Mouse (Mus musculus) heart, adult 2 months (tissue): ENCODE measurements around the gene Zyx.

Experiments
- CTCF ChIP-seq: fragments of 200-600 bp; IDR thresholded peaks from 2 replicates; pipeline ENCODE4 v1.8.1; 2022; ENCODE audit warnings: antibody characterized with exemption, mild to moderate bottlenecking, moderate library complexity
- EP300 ChIP-seq: fragments of 200-500 bp; IDR thresholded peaks from 2 replicates; pipeline ENCODE4 v1.6.1; 2011; ENCODE audit warnings: low read depth, low read length, control low read depth; ENCODE audit not compliant: insufficient read depth

DNA sequence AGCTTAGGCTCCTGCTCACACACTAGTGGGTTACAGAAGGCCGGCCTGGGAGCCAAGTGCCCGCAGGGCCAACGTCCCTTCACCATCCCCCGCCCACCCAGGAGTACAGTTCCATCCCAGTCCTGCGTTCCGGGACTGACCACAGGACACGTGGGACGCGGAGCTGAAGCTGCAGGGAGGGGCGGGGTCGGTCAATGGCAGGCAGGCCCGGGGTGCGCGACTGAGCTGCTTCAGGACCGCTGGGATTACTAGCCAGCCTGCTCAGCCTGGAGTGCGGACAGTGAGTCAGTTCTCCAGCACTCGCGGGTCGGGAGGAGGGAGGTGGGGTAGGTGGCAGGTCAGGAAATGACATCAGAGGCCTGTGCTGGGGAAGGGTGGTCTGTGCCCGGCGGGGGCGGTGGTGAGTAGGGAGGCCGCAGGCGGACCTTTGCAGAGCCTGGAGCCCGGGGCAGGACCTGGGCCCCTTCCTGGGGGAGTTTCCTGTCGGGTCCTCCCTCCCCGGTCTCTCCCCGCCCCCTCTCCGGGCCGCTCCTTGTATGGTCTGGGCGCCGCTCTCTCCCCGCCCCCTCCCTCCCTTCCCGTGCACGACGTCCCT, at the start of gene Zyx:
- peak; percentile 65 for TF ChIP-seq CTCF
- TF ChIP-seq EP300 = no peak; the same call in 1 of the 2 replicates
